Mouse (Mus musculus) forebrain, postnatal 0 days (tissue): ENCODE measurements around the gene Nova2. TPM values are rescaled to one million over a fixed set of nuclear protein-coding genes. Genes with fewer than 3 reads are reported as not detected.

Experiments
- ATAC-seq: fragments of 200-750 bp; cut with Nextera tagmentation; 2 replicates; pipeline ENCODE4 v1.8.0; 2017; ENCODE audit warnings: mild to moderate bottlenecking, moderate library complexity
- DNase-seq: peaks from one replicate; pipeline ENCODE4 v3.0.0-alpha.2; 2015
- H3K27ac ChIP-seq: fragments of 300-500 bp; sonication (generic); 2 replicates; pipeline ENCODE4 v1.5.1; 2014; ENCODE audit warnings: low read depth, mild to moderate bottlenecking, antibody characterized with exemption, low read length, moderate library complexity, mixed read lengths
- H3K27me3 ChIP-seq: fragments of 300-500 bp; sonication (generic); 2 replicates; pipeline ENCODE4 v1.6.1; 2014; ENCODE audit warnings: mild to moderate bottlenecking, low read length, mixed read lengths; ENCODE audit not compliant: insufficient read depth
- H3K36me3 ChIP-seq: fragments of 300-500 bp; sonication (generic); 2 replicates; pipeline ENCODE4 v1.6.1; 2014; ENCODE audit warnings: mild to moderate bottlenecking, moderate library complexity; ENCODE audit not compliant: insufficient read depth
- H3K4me1 ChIP-seq: fragments of 300-500 bp; sonication (generic); 2 replicates; pipeline ENCODE4 v1.6.1; 2014; ENCODE audit warnings: antibody characterized with exemption; ENCODE audit not compliant: insufficient read depth
- H3K4me2 ChIP-seq: fragments of 300-500 bp; sonication (generic); 2 replicates; pipeline ENCODE4 v1.6.1; 2014; ENCODE audit warnings: low read depth, mild to moderate bottlenecking, moderate library complexity
- H3K4me3 ChIP-seq: fragments of 300-500 bp; sonication (generic); 2 replicates; pipeline ENCODE4 v1.5.1; 2014; ENCODE audit warnings: low read depth, low read length, mixed read lengths
- H3K9ac ChIP-seq: fragments of 300-500 bp; sonication (generic); 2 replicates; pipeline ENCODE4 v1.6.1; 2014; ENCODE audit warnings: mild to moderate bottlenecking
- H3K9me3 ChIP-seq: fragments of 300-500 bp; sonication (generic); 2 replicates; pipeline ENCODE4 v1.6.1; 2016; ENCODE audit warnings: low read length
- CTCF ChIP-seq: sonication (generic); IDR thresholded peaks from 2 replicates; pipeline ENCODE4 v1.5.1; 2016; ENCODE audit warnings: antibody characterized with exemption, control low read depth, low read depth
- WGBS: fragments of 180-500 bp; shearing (Covaris S2); extraction: QIAGEN DNeasy Blood & Tissue Kit; methylation state at CpG from one replicate; pipeline ENCODE4 v1.1.7; 2014; 5-methylcytosine and 5-hydroxymethylcytosine counted together
- polyA plus RNA-seq: library from polyadenylated mRNA; unstranded; fragments of >200 nt; fragmentation: Nextera tagmentation; extraction: Ambion mirVana; gene quantifications from 2 replicates; pipeline ENCODE4 v1.2.1, GENCODE M21; 2015
- total RNA-seq: library from RNA; depleted of rRNA; stranded (reverse); fragments of >200 nt; gene quantifications from 2 replicates; pipeline ENCODE4 v1.2.3, GENCODE M21; 2014

The Nova2 gene
- total and polyA plus RNA-seq, 2 experiments from 2014 or later: 11.4 to 19.5 TPM

DNA sequence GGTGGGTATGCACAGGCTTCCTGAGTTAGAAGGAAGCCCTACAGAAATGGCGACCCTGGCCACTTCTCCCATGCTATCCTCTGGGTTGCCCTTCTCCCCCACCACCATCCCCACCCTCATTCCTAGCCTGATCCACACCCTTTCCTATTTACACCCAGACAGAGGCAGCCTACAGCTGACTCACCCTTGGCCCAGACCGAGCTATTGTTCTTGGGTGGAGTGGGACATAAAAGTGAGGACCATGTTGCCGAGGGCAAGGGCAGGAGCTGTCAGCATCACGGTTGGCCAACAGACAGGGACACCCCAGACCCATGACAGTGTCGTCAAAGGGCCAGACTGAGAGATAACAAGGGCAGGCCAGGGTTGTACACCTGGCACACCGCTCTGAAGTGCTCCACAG lies 22.5 kb downstream of the Nova2 start:
- H3K4me1 ChIP-seq: peaks cover 19% of the 10 kb centered on the region
- no peak overlapping the region for H3K4me2 ChIP-seq
- TF ChIP-seq CTCF: no peak
- no peak overlapping the region for H3K9ac ChIP-seq
- no peaks in the 10 kb centered on the region for H3K27me3 ChIP-seq
- H3K36me3 ChIP-seq: peaks cover 57% of the 10 kb centered on the region
- H3K27ac ChIP-seq: peak overlapping the region; percentile 50; the same call in 1 of the 2 replicates
- whole genome bisulfite sequencing: 47% methylated on average over 6 of the region's 6 CpGs
- H3K9me3 ChIP-seq: no peaks in the 10 kb centered on the region
- H3K4me3 ChIP-seq: no peak overlapping the region
- ATAC-seq (no peak), DNase-seq (no peak)

DNA sequence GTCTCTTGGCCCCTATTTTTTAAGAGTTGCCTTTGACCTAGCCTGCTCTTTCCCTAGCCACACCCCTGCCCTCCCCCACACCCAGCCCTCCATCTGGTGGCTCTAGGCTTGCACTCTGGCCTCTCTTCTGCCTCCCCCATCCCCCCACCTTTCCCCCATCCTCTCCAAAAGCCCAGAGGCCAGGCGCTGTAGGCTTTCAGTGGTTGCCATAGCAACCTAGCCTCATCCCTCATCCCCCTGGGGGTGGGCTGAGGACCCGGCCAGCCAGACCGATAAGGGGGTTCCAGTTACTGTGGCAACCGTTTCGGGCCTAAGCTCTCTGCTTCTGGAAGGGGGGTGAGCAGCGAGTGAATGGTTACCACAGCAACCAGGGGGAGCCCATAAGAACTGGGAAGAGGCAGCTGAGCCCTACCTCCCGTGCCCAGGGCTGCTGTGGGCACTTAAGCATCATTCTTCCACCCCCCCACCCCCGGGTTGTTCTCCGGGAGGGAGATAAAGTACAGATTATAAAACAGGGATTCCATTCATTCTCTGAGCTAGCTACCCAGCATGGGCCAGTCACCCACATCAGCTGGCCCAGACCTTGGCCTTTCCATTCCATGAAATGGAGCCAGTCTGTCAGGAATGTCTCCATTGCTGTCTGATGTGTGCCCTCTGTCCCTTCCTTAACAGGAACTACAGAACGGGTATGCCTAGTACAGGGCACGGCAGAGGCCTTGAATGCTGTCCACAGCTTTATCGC lies 24.3 kb downstream of the Nova2 start:
- TF ChIP-seq CTCF: 0 out of 2 replicates have a peak, but pooled peaks have one; percentile 16
- peak; percentile 81 for DNase-seq
- peak; percentile 85 for ATAC-seq
- Histone ChIP-seq H3K27me3 (no peaks in the 10 kb centered on the region), H3K27ac (peak overlapping the region; percentile 76), H3K36me3 (peaks cover 58% of the 10 kb centered on the region), H3K4me2 (peak overlapping the region; percentile 11; the same call in 1 of the 2 replicates), H3K4me3 (no peak overlapping the region), H3K9me3 (no peaks in the 10 kb centered on the region), H3K4me1 (peaks cover 19% of the 10 kb centered on the region), H3K9ac (peak overlapping the region; percentile 23; the same call in 1 of the 2 replicates)
- WGBS: 9% methylated on average over 12 of the region's 12 CpGs

DNA sequence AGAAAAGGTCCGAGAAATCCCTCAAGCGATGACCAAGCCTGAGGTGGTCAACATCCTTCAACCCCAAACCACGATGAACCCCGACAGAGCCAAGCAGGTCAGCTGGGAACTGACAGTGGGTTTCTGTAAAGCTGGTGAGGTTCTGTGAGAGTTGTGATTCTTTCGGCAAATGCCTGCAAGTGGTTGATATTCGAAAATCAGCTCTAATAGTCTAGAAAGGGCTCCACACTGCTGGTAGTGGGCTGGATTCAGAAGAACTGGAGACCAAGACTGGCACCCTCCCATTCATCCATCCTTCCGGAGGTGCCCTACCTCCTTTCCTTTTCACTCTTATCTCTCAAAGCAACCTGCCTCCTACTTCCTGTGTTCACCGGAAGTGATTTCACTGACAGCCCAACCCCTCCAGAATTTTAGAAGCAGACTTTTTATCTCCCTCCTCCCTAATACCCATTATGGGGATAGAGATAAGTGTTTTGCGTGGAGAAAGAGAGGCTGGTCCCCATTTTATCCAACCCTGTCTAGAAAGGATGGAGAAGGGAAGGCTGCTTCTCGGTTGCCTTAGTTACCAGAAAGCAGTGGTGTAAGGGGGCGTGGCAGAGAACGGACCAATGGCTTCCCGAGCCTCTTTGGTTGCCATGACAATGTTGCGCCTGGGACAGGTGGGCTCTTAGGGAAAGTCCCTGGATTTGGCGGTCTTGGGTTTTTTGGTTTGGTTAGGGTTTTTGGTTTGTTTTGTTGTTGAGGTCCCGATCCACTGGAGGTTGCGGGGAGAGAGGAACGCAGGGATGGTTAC lies 25.0 kb downstream of the Nova2 start:
- peak; percentile 72 for ATAC-seq
- no peak for TF ChIP-seq CTCF
- H3K4me1 ChIP-seq: peaks cover 19% of the 10 kb centered on the region
- DNase-seq: peak; percentile 80
- WGBS: 14% methylated on average over 18 of the region's 18 CpGs
- H3K9ac ChIP-seq: peak overlapping the region; percentile 23; the same call in 1 of the 2 replicates
- no peaks in the 10 kb centered on the region for H3K9me3 ChIP-seq
- H3K27ac ChIP-seq: peak overlapping the region; percentile 76
- H3K4me3 ChIP-seq: no peak overlapping the region
- H3K36me3 ChIP-seq: peaks cover 54% of the 10 kb centered on the region
- H3K4me2 ChIP-seq: peak overlapping the region; percentile 19; the same call in 1 of the 2 replicates
- no peaks in the 10 kb centered on the region for H3K27me3 ChIP-seq

DNA sequence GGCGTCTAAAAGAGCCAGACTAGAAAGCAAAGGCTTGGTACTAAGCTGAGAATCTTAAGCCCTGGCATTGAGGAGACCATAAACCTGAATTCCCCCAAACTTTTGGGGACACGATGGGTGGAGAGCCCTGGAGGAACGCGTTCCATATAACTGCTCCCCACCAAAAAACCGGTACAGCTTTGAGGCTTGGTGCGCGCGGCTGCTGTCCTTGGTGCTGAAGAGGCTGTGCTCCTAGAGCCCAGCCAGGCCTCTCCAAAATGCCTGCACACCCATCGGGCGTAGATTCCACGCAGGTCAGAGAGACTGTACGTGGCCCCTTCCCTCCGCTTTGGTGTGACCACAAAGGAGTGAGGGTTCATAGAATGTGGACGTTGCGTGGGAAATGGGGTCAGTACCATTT lies 25.7 kb downstream of the Nova2 start:
- no peak overlapping the region for H3K4me3 ChIP-seq
- H3K4me1 ChIP-seq: peaks cover 19% of the 10 kb centered on the region
- H3K36me3 ChIP-seq: peaks cover 54% of the 10 kb centered on the region
- 19% methylated on average over 15 of the region's 15 CpGs for WGBS
- no peak for TF ChIP-seq CTCF
- DNase-seq (no peak), ATAC-seq (no peak)
- no peaks in the 10 kb centered on the region for H3K27me3 ChIP-seq
- peak overlapping the region; percentile 59; the same call in 1 of the 2 replicates for H3K27ac ChIP-seq
- peak overlapping the region; percentile 19; the same call in 1 of the 2 replicates for H3K4me2 ChIP-seq
- H3K9me3 ChIP-seq: no peaks in the 10 kb centered on the region
- no peak overlapping the region for H3K9ac ChIP-seq

DNA sequence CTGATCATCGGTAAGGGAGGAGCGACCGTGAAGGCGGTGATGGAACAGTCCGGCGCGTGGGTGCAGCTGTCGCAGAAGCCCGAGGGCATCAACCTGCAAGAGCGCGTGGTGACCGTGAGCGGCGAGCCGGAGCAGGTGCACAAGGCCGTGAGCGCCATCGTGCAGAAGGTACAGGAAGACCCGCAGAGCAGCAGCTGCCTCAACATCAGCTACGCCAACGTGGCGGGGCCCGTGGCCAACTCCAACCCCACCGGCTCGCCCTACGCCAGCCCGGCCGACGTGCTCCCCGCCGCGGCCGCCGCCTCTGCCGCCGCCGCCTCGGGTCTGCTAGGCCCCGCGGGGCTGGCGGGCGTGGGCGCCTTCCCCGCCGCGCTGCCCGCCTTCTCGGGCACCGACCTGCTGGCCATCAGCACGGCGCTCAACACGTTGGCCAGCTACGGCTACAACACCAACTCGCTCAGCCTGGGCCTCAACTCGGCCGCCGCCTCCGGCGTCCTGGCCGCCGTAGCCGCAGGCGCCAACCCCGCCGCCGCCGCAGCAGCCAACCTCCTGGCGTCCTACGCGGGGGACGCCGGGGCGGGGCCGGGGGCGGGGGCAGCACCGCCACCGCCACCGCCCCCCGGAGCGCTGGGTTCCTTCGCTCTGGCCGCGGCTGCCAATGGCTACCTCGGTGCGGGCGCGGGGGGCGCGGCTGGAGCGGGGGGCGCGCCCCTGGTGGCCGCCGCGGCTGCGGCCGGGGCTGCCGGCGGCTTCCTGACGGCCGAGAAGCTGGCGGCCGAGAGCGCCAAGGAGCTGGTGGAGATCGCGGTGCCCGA lies 32.1 kb downstream of the Nova2 start:
- ATAC-seq (peak; percentile 32), DNase-seq (peak; percentile 66)
- H3K27ac ChIP-seq: 0 out of 2 replicates have a peak overlapping the region, but pooled peaks have one; percentile 15
- peaks cover 48% of the 10 kb centered on the region for H3K36me3 ChIP-seq
- H3K9me3 ChIP-seq: no peaks in the 10 kb centered on the region
- TF ChIP-seq CTCF: peak; percentile 14; the same call in 1 of the 2 replicates
- 4% methylated on average over 93 of the region's 107 CpGs for WGBS
- H3K4me2 ChIP-seq: peak overlapping the region; percentile 56
- H3K27me3 ChIP-seq: no peaks in the 10 kb centered on the region
- H3K9ac ChIP-seq: peak overlapping the region; percentile 48
- peak overlapping the region; percentile 28 for H3K4me3 ChIP-seq
- peaks cover 8% of the 10 kb centered on the region; the same call in 1 of the 2 replicates for H3K4me1 ChIP-seq

DNA sequence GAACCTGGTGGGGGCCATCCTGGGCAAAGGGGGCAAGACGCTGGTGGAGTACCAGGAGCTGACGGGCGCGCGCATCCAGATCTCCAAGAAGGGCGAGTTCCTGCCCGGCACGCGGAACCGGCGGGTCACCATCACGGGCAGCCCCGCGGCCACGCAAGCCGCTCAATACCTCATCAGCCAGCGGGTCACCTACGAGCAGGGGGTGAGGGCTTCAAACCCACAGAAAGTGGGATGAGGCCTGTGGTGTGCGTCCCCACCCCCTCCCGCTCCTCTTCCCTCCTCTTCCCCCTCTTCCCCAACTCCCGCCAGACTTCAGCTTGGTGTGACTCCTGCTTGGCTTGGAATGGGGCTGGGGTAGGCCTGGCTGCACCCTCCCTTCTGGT lies 32.7 kb downstream of the Nova2 start:
- no peak for TF ChIP-seq CTCF
- ATAC-seq: peak; percentile 7; the same call in 1 of the 2 replicates
- peaks cover 9% of the 10 kb centered on the region; the same call in 1 of the 2 replicates for H3K4me1 ChIP-seq

More for the DNA sequence above, 32.7 kb downstream of the Nova2 start:
- H3K4me2 ChIP-seq: peak overlapping the region; percentile 56
- H3K27me3 ChIP-seq: no peaks in the 10 kb centered on the region
- WGBS: 5% methylated on average over 20 of the region's 21 CpGs
- DNase-seq: no peak
- peaks cover 42% of the 10 kb centered on the region for H3K36me3 ChIP-seq
- no peak overlapping the region for H3K27ac ChIP-seq
- H3K4me3 ChIP-seq: peak overlapping the region; percentile 28
- no peaks in the 10 kb centered on the region for H3K9me3 ChIP-seq
- H3K9ac ChIP-seq: peak overlapping the region; percentile 48
